Mouse (Mus musculus): ENCODE measurements around the gene Gm12117. TPM values are rescaled to one million over a fixed set of nuclear protein-coding genes. Genes with fewer than 3 reads are reported as not detected.

Gm12117 gene
- 0.07 TPM in 1 of 2 replicates, not detected in the other for polyA plus RNA-seq (2012; rRNA removed)

DNA sequence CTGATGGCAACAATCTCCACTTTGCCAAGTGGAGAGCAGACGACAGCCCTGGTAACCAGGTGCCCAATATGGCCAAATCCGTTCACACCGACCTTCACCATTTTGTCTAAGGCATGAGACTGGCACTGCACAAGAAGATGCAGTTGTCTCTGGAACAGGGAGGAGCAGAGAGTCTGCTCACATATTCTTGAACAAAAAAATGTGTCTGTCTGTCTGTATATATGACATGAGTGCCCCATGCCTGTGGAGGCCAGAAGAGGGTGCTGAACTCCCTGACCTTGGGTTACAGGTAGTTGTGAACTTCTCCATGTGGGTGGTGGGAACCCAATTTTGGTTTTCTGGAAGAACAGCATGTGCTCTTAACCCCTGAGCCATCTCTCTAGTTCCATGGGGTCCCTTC lies at the start of gene Gm12117:
TSS of gene Gm12117 (minus strand) at position 101 of the 400 bp plus-strand sequence.

Other genes with a start within 250 kb of the Gm12117 start
- gene Fgf18, start 129.3 kb downstream of the Gm12117 start, polyA plus RNA-seq (2012; rRNA removed): 0.12 and 0.19 TPM in 2 replicates
- 389 and 392 TPM in 2 replicates for gene Npm1, start 113.5 kb downstream of the Gm12117 start, polyA plus RNA-seq (2012; rRNA removed)
- gene Tlx3, start 73.1 kb downstream of the Gm12117 start, polyA plus RNA-seq (2012; rRNA removed): not detected in 2 replicates
- 0.59 TPM in 2 replicates for gene Ranbp17, start 237.0 kb upstream of the Gm12117 start, polyA plus RNA-seq (2012; rRNA removed)